Mouse (Mus musculus) ovary, postnatal 10 days (tissue): ENCODE data around the gene Tmem150c.

Source experiments
- DNase-seq: peaks from one replicate; pipeline ENCODE4 v3.0.0; 2022; ENCODE audit warnings: low spot score

Tmem150c gene

DNA sequence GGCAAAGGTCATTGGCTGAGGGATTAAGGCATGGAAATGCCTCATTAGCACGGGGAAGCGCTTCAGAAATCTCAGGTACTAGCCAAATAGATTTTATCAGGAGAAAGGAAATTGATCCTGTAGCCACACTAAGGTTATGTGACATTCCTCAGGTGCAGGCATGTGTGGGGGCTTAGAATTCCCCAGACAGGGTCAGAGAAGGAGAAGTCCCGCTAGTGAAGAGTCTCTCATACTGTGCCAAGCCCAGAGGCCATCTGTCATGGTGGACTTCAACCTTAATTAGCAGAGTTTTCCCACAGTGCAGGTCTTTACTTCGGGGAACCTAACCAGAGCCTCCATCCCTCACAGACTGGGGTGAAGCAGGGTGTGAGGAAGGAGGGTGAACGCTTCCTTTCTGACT lies 62.7 kb downstream of the Tmem150c start:
- DNase-seq: no peak

DNA sequence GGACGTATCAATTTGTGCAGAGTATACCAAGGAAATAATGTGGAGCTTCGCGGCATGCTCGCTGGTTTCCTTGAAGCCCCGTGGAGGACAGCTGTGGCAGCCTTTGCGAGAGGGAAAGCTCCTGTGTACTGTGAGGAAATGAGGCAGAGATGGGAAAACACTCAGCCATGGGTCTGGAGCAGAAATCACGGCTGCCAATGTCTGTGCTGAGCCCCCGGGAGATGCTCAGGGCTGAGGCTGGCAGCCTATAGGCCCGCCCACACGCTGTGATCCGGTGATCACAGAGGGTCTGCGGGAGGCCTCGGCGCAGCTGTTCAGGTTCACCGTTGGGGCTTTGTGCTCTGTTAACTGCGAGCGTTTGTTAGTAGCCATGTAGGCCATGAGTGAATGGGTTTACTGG lies 68.0 kb downstream of the Tmem150c start:
- no peak for DNase-seq

DNA sequence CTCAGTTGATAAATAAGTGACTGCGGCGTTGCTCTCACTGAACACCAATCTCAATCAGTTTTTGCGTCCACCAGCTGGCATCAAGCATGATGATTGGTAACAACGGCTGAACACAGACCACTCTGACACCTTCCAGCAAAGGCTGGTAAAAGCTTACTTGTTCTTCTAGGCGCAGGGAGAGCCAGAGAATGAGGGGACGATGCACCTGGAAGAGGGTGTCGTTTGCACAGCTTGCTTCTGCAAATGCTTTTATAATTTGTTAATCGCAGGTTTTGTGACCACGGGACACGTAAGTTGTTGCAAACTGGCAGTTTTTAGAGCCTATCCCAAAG lies 68.4 kb downstream of the Tmem150c start:
- no peak for DNase-seq

DNA sequence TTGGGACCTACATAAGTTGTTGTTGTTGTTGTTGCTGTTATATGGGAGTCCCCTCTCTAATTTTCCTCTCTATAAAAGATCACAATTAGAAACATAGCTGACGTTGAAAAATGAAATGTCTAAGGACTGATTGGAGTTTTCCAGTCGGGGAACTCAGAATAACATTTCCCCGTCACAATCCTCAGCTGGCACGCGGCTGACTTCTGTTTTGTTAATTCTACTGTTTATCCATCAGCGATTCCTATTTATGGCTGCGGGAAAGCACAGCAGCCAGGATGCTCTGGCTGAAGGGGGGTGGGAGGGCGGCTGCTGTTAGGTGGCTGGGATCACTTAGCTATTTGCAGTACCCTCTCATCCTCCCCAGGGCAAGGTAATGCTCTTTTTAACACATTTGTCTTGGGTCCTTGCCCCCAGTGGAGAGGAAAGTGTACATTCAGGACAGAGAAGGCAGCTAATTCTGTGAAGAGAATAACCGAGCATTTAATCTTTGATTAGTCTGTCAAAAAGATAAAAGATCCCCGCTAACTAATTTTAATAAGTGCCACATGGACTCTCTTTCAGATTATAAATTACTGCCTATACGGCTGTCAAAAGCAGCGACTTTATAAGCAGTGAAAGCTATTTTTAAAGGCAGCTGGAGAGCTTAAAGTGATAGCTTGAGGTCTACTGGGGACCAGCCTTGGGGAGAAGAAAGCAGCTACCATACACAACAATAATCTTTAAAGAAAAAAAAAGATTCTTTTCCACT lies 68.9 kb downstream of the Tmem150c start:
- no peak for DNase-seq

DNA sequence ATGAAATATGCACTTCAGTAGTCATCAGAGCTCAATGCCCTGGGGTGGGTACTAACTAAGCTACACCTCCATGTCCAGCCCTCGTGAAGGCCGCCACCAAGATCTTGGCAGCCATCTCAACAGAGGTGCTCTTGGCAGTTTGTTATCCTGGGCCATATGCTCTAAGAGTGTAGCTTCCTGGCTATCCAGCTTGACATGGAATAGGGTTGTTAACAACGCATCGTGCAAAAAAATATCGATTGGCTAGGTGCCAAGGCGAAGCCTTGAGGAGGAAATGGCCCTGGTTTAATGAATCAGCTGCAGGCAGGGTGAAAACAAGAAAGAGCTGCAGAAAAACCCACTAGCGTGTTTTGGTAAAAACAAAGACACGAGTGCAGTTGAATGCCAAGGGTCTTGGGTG lies 74.5 kb downstream of the Tmem150c start:
- no peak for DNase-seq

DNA sequence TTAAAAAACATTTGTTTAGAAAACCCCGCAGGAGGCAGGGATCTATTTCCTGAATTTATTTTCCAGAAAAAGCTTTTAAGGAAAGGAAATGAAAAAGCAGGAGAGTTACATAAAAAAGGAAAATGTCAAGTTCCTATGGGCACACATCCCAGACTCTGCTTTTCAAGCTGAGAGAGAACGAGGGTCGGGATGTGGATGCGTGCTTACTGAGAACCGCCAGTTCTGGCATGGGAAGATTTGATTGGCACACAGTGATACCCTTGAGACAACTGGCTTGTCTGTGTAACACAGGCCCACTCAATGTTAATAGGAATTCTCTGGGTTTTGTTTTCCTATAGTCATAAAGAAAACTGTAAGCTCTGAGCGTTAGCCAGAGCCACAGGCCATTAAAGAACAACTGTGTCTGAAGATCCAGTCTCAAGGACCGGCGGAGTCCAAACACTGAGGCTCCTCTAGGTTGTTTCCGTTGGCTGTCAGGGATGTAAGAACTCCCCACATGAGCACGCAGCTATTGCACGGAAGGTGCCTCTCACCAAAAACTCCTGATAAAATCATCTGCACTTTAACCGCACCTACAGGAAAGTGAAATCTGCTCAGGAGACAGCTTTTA lies 75.5 kb downstream of the Tmem150c start:
- no peak for DNase-seq

DNA sequence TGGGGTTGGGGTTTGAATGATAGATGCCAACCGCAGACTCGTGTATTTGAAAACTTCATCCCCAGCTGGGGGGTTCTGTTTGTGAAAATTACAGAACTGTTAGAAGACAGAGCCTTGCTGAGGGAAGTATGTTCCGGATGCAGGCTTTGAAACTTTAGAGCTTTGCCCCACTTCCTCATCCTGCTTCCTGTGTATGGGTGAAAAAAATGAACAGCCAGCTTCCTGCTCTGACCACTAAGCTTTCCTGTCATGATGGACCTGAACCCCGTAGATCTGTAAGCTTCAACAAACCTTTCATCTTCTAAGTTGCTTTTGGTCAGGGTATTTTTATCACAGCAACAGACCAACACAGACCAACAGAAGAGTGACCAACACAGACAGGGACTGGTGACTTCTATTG lies 77.6 kb downstream of the Tmem150c start:
- no peak for DNase-seq

DNA sequence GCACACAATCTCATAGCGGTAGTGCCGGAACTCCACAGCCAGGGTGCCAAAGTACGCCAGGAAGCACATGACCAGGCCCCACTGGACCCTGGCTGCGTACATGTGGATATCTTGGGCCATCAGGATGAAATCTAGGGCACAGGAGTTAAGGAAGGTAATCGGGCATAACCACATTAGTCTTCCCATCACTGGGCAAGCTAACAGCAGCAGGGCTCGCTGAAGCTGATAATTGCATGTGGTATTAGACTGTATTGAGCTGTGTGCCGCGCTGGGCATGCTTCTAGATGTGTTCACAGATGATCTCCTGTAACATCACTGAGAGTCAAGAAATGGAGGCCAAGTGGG lies 79.7 kb downstream of the Tmem150c start:
- DNase-seq: no peak

DNA sequence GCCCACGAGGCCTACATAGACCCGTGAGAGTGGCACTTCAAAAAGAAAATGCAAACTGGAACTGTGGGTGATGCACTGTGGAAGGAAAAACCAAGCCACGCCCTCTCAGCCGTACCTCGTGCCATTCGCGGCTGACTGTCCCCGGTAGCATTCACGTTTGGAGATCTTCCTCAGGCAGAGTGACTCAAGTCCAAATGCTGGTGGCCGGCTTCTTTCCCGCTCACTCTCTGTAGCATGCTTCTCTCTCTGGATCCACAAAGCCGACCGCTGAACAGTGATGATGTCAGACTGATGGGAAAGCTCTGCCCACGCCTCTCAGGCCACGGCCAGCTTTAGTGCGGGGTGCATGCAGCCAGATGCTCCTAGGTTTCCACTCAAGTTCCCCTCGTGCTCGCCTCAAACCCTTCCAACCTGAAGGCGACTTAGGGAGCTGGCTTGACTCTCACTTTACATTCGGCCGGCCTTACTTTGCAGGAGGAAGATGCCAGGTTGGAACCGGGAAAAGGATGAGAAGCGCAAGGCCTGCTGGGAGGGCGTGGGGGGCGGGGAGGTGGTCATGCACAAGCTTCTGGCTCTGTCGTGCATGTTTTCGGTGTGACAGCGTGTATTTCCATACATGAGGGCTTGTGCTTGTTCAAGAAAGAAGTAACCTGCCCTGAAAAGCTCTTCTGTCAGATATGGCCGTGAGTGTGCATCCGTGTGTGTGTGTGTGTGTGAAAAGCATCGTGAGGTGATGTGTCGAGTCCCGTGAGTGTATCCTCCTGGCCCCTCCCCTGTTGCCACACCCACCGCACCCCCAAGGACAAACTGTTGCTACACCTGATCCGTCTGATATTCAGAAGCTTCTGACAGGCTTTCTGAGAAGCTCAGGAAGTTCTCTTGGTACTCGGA lies 80.3 kb downstream of the Tmem150c start:
- DNase-seq: no peak

DNA sequence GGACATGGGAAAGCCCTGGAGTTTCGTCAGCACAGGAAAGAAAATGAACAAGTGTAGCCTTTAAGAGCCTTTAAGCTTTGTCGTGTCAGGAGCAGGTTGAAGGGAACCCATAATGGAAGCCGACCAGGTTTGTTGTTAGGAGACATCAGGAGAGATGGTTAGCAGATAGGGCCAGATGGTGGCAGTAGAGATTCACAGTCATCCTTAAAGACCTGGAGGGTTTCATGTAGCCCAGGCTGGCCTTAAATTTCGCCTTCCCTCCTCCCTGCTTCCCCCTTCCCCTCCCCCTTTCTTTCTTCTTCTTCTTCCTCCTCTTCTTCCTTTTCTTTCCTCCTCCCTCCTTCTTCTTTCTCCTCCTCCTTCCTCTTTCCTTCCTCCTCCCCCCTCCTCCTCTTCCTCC lies 85.0 kb downstream of the Tmem150c start:
- DNase-seq: no peak

DNA sequence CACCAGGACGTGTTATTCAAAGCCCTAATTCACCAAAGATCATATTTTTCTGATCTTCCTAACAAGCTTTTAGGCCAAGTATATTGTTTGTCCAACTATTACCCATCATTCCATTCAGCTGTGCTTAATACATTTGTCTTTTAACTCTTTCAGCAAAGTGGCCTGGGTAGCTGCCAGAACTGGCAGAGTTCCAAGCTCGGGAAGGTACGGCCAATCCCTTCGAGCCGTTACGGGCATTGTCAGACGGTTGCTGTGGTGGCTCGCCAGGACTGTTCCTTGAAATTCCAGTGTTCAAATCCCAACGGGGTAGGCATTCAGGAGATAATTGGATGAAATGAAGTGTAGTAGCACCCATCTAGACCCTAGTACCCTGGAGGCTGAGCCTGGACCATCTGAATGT lies 87.1 kb downstream of the Tmem150c start:
- no peak for DNase-seq

DNA sequence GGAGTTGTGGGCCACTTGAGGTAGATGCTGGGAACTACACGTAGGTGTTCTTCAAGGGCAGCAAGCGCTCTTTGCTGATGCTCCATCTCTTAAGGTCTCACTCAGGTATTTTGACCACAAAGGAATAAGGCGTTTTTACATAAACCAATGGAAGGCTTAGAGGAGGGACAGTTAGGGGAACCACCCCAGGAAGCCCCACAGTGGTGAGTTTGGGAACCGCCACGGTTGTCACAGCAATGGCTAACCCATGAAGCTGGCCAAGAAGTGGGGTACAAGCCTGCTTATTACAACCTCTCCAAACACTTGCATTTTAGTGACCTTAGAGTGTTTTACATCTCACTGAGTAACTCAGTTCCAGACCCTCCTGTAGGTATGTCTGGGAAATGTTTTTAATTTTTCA lies 88.1 kb downstream of the Tmem150c start:
- no peak for DNase-seq

DNA sequence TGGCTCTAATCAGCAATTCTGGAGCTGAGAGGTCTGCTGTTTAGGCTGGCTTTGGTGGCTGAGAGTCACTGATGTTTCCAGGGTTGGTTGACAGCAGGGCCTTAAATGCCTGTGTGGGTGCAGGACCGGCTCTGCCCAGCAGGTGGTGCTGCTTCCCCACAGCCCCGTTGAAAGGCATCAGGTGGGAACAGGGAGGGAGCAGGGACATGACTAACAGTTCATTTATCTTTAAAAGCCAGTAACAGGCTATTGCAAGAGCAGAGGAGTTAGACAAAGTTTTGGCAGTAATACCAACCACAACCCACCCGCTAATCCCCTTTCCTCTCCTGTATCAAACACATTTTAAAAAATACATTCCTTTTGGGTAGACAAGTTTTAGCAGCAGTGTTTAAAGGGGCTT lies 89.4 kb downstream of the Tmem150c start:
- peak; percentile 80 for DNase-seq

DNA sequence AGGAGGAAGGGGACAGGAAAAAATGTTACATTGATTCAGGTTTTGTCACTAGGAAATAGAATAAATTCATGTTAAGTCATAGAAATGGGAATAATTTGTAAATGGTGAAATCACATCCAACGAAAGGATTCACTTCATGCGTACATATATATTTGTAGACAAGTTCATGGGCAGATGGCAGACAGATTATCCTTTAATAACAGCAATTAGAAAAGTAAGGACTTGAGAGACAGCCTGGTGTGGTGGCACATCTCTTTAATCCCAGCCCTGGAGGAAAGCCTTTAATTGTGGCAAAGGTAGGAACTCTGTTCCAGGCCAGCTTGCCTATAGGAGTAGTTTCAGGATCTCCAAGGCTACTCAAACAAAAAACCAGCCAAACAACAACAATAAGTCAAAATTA lies 90.1 kb downstream of the Tmem150c start:
- no peak for DNase-seq

DNA sequence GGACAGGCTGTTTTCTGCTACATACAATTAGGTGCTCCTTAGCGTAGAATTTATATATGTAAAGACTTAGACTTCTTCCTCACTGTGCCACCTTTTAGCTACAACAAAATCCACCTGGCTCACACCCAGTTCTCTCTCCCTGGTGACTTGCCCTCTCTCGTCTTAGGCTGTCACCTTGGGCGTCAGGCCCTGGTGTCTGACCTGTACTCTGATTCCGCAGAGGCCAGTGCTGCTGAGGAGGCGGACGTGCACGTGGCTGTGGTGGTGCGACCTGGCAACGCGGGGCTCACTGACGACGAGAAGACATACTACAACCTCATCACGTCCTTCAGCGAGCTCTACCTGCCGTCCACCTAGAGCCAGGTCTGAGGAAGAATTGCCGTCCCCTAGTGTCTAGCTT lies 92.0 kb downstream of the Tmem150c start:
- DNase-seq: no peak

DNA sequence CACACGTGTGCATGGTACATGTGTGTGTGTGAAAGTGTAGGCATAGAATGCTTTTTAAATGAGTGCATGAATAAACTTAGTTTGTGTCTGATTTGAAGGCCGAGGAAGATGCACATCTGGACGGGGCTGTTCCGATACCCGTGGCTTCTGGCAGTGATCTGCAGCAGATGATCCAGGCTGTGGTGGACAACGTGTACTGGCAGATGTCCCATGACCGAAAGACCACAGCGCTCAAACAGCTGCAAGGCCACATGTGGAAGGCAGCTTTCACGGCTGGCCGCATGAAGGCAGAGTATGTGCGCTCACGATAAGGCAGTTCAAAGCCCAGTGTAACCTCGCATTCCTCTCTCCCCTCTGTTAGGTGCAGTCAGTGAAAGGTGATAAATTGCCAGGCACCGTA lies 98.7 kb downstream of the Tmem150c start:
- no peak for DNase-seq

DNA sequence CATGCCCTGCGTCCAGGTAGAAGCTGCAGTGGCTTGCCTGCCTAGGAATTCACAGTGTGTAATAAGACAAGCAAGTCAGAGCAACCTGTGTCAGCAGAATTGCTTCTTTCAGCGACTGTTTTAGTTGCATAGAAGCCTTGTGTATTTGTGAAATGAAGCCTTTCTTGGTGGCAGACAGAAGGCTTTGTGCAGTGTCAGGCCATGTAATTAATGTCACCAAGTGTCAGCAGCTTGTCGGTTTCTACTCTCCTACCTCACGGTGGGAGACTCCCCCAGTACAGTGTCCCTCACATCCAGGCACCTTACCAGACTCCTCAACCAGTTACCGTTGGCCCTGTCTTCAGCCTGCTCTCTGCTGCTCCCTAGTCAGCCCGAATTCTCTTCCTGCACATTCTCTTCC lies 100.3 kb downstream of the Tmem150c start:
- DNase-seq: no peak

DNA sequence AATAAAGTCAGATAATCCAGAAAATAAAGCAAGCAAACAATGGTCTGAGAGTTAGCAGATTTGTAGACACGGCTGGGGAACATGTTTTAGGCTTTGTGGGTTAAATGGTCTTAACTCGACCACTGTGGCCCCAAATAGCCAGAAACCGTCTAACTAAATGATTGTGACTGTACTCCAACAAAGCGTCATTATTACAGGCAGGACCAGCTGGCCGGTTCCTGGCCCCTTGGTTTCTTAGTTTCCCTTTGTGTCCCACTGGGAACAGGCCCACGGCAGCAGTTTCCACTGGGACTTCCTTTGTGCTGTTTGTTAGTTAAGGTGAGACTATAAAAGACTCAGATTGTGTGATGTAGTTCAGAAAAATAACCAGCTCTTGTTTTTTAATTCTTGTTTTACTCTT lies 100.9 kb downstream of the Tmem150c start:
- no peak for DNase-seq

DNA sequence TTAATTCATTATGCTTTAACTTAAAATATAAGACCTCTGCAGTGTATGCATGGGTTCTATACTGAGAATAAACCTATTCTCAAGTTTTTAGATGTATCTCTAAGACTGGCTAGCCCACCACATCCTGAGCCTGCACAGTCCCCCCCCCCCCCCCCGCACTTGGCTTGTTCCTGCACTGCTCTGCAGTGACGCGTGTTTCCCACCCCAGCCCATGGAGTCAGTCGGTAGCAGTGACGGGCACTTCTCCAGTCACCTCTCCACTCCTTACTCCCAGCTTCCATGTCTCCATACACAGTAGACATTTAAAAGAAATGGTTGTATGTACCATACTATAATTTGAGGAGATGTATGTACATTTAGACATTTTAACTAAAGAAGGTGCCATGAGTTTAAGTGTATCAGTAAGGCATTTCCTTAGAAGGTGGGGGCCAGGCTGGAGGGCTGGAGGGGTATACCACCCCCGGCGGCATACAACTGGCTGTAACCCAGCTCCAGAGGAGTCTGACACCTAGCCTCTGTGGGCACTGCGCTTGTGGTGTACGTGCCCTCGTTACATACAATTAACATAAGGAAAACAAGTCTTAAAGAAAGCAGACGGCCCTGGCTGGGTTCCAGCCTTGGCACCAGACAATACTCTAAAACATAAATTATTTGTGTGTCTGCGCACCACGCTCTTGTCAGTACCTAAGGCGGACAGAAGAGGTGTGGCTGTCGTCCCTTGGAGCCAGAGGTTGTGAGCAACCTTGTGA lies 102.0 kb downstream of the Tmem150c start:
- no peak for DNase-seq

DNA sequence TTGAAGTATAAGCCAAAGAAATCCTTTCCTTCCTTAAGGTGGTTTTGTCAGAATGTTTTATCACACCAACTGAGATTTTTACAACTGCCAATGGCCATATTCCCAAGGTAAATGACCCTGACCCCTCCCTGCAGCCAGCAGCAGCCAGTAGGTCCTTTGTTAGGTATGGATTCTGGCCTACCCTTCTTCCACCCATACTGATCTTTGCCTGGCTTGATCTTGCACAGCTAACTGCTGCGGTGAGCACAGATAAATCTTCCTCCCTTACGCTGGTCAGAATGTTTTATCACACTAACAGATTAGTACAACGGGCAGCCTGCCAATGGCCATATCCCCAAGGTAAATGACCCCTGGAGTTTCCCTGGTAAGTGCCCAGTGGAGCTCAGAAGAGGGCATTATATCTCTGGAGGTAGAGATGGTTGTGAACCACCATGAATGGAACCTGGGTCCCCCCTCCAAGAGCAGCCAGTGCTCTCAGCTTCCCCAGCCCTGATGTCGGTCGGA lies 103.7 kb downstream of the Tmem150c start:
- no peak for DNase-seq

DNA sequence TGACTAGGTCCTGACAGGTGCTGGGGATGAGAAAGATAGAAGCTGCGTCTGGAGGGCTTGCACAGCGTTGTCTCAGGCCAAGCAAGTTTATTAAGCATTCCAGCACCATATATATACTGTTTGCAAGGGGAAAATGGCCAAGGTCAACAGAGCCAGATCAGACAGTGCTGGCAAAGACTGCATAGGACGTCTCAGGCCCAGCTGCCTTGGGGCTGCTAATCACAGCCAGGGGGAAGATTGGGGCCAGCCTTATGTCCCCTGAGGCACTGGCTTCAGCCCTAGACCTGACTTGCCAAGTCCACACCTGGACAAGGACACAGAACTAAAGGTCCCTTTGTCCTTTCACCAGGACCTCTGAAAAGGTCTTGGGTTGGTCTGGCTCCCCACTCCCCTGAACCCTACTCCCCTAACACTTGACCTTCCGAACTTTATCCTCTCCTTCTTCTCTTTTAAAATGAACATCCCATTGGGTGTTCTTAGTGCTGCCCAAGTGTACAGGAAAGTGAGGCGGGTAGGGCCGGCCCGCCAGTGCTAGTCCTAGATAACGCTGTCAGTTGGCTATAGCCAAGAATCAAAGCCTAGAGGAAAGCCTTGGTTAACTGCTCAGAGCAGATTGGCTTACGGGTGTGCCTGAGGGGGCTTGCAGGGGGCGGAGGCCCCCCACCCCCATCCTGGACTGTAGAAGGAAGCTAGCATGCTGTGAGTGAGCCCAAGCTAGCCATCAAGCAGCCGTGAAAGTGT lies 104.6 kb downstream of the Tmem150c start:
- DNase-seq: no peak

DNA sequence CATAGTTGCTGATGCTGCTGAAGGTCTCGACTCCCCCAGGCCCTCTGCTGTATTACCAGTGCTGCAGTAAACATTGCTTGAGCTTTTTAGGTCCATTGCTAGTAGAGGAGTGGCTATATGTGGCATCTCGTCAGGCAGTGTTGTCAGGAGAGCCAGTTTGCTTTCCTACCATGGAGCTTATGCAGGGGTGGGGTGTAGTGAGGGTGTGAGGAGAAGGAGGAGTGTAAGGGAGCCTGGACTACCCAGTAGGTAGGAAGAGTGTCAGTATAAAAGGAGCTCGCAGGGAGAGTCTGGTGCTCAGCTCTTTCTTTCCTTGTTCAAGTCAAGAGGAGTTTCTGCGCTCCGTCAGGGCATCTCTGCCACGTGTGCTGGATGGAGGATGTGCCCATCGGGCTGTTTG lies 106.9 kb downstream of the Tmem150c start:
- no peak for DNase-seq
